Mouse (Mus musculus): Measurements from ENCODE around the gene Gm27021. TPM values are rescaled to one million over a fixed set of nuclear protein-coding genes. Genes with fewer than 3 reads are reported as not detected.
A peak's percentile ranks its signal among the peaks of the same experiment; 100 is the strongest.

The Gm27021 gene
- total RNA-seq (2014; rRNA removed) (7.0 and 9.2 TPM in 2 replicates), polyA plus RNA-seq (2015; fragmentation: Nextera tagmentation; extraction: Ambion mirVana) (12.4 and 14.8 TPM in 2 replicates)

- DNase-seq (peak; percentile 95), ATAC-seq (peak; percentile 96)
- WGBS: 2% methylated on average over 100 of the region's 105 CpGs
- peak within 1 kb of the TSS; percentile 91 for H3K4me3 ChIP-seq (ENCODE audit: low read depth, low read length)
- peak within 1 kb of the TSS; percentile 70 for H3K4me2 ChIP-seq (ENCODE audit: low read depth)
- H3K36me3 ChIP-seq (ENCODE audit: insufficient read depth): peaks cover 23% of the 10 kb centered on the region
- no peaks in the 10 kb centered on the region for H3K9me3 ChIP-seq (ENCODE audit: low read length)
- peak; percentile 42 for TF ChIP-seq CTCF (IDR thresholded peaks at IDR 0.05; ENCODE audit: low read depth)
- H3K27me3 ChIP-seq (ENCODE audit: insufficient read depth, low read length): no peaks in the 10 kb centered on the region
- H3K27ac ChIP-seq (ENCODE audit: low read depth, low read length): peak within 1 kb of the TSS; percentile 87
- H3K4me1 ChIP-seq (ENCODE audit: insufficient read depth): peaks cover 14% of the 10 kb centered on the region
- H3K9ac ChIP-seq: peak within 1 kb of the TSS; percentile 95
Observed at GRCm38 (mm10) chr8:120667561-120668373, at the start of gene Gm27021, which contains the start of gene Cox4i1. Gene Gm27021 (minus strand): TSS chr8:120668079. Gene Cox4i1 (plus strand): TSS chr8:120668222.

- H3K4me1 ChIP-seq (ENCODE audit: insufficient read depth): no peaks in the 10 kb centered on the region
- no peak overlapping the region for H3K4me3 ChIP-seq (ENCODE audit: low read depth, low read length)
- ATAC-seq (no peak), DNase-seq (no peak)
- WGBS: 84% methylated on average over 15 of the region's 15 CpGs
- H3K27me3 ChIP-seq (ENCODE audit: insufficient read depth, low read length): no peaks in the 10 kb centered on the region
- H3K4me2 ChIP-seq (ENCODE audit: low read depth): no peak overlapping the region
- no peak overlapping the region for H3K9ac ChIP-seq
- no peaks in the 10 kb centered on the region for H3K9me3 ChIP-seq (ENCODE audit: low read length)
- no peaks in the 10 kb centered on the region for H3K36me3 ChIP-seq (ENCODE audit: insufficient read depth)
- no peak for TF ChIP-seq CTCF (IDR thresholded peaks at IDR 0.05; ENCODE audit: low read depth)
- H3K27ac ChIP-seq (ENCODE audit: low read depth, low read length): no peak overlapping the region
Observed at GRCm38 (mm10) chr8:120715996-120716680, 48.3 kb upstream of the Gm27021 start.

- Histone ChIP-seq H3K27me3 (ENCODE audit: insufficient read depth, low read length) (no peaks in the 10 kb centered on the region), H3K9ac (no peak overlapping the region), H3K4me3 (ENCODE audit: low read depth, low read length) (no peak overlapping the region), H3K27ac (ENCODE audit: low read depth, low read length) (no peak overlapping the region), H3K9me3 (ENCODE audit: low read length) (no peaks in the 10 kb centered on the region), H3K36me3 (ENCODE audit: insufficient read depth) (no peaks in the 10 kb centered on the region), H3K4me1 (ENCODE audit: insufficient read depth) (no peaks in the 10 kb centered on the region), H3K4me2 (ENCODE audit: low read depth) (no peak overlapping the region)
- 76% methylated on average over 6 of the region's 6 CpGs for WGBS
- DNase-seq (no peak), ATAC-seq (no peak)
- TF ChIP-seq CTCF (IDR thresholded peaks at IDR 0.05; ENCODE audit: low read depth): no peak
Observed at GRCm38 (mm10) chr8:120715200-120715599, 47.3 kb upstream of the Gm27021 start.

- 84% methylated on average over 10 of the region's 10 CpGs for WGBS
- no peaks in the 10 kb centered on the region for H3K36me3 ChIP-seq (ENCODE audit: insufficient read depth)
Observed at GRCm38 (mm10) chr8:120709176-120709575, 41.3 kb upstream of the Gm27021 start.

GRCm38 (mm10) chr8:120706193-120706592 is 38.3 kb upstream of the Gm27021 start:
- DNase-seq (no peak), ATAC-seq (no peak)
- Histone ChIP-seq H3K27ac (ENCODE audit: low read depth, low read length) (no peak overlapping the region), H3K9ac (no peak overlapping the region), H3K4me2 (ENCODE audit: low read depth) (no peak overlapping the region), H3K9me3 (ENCODE audit: low read length) (no peaks in the 10 kb centered on the region), H3K4me1 (ENCODE audit: insufficient read depth) (no peaks in the 10 kb centered on the region), H3K36me3 (ENCODE audit: insufficient read depth) (no peaks in the 10 kb centered on the region), H3K4me3 (ENCODE audit: low read depth, low read length) (no peak overlapping the region), H3K27me3 (ENCODE audit: insufficient read depth, low read length) (no peaks in the 10 kb centered on the region)
- no peak for TF ChIP-seq CTCF (IDR thresholded peaks at IDR 0.05; ENCODE audit: low read depth)
- WGBS: 83% methylated on average over 3 of the region's 3 CpGs

More at GRCm38 (mm10) chr8:120709176-120709575, 41.3 kb upstream of the Gm27021 start:
- no peak for DNase-seq
- Histone ChIP-seq H3K27ac (ENCODE audit: low read depth, low read length) (no peak overlapping the region), H3K4me2 (ENCODE audit: low read depth) (no peak overlapping the region), H3K4me3 (ENCODE audit: low read depth, low read length) (no peak overlapping the region), H3K27me3 (ENCODE audit: insufficient read depth, low read length) (no peaks in the 10 kb centered on the region), H3K9me3 (ENCODE audit: low read length) (no peaks in the 10 kb centered on the region), H3K9ac (no peak overlapping the region), H3K4me1 (ENCODE audit: insufficient read depth) (no peaks in the 10 kb centered on the region)
- no peak for ATAC-seq
- no peak for TF ChIP-seq CTCF (IDR thresholded peaks at IDR 0.05; ENCODE audit: low read depth)

GRCm38 (mm10) chr8:120705163-120705562 is 37.3 kb upstream of the Gm27021 start:
- 84% methylated on average over 15 of the region's 15 CpGs for WGBS
- no peak for TF ChIP-seq CTCF (IDR thresholded peaks at IDR 0.05; ENCODE audit: low read depth)
- ATAC-seq (no peak), DNase-seq (no peak)
- H3K4me3 ChIP-seq (ENCODE audit: low read depth, low read length): no peak overlapping the region
- H3K4me2 ChIP-seq (ENCODE audit: low read depth): no peak overlapping the region
- no peaks in the 10 kb centered on the region for H3K9me3 ChIP-seq (ENCODE audit: low read length)
- no peak overlapping the region for H3K27ac ChIP-seq (ENCODE audit: low read depth, low read length)
- no peak overlapping the region for H3K9ac ChIP-seq
- H3K36me3 ChIP-seq (ENCODE audit: insufficient read depth): no peaks in the 10 kb centered on the region
- H3K4me1 ChIP-seq (ENCODE audit: insufficient read depth): no peaks in the 10 kb centered on the region
- H3K27me3 ChIP-seq (ENCODE audit: insufficient read depth, low read length): no peaks in the 10 kb centered on the region

GRCm38 (mm10) chr8:120704203-120704602 is 36.3 kb upstream of the Gm27021 start:
- Histone ChIP-seq H3K9me3 (ENCODE audit: low read length) (no peaks in the 10 kb centered on the region), H3K4me2 (ENCODE audit: low read depth) (no peak overlapping the region), H3K4me3 (ENCODE audit: low read depth, low read length) (no peak overlapping the region), H3K36me3 (ENCODE audit: insufficient read depth) (no peaks in the 10 kb centered on the region), H3K4me1 (ENCODE audit: insufficient read depth) (no peaks in the 10 kb centered on the region), H3K9ac (no peak overlapping the region), H3K27ac (ENCODE audit: low read depth, low read length) (no peak overlapping the region), H3K27me3 (ENCODE audit: insufficient read depth, low read length) (no peaks in the 10 kb centered on the region)
- no peak for ATAC-seq
- WGBS: 78% methylated on average over 9 of the region's 9 CpGs
- TF ChIP-seq CTCF (IDR thresholded peaks at IDR 0.05; ENCODE audit: low read depth): no peak
- no peak for DNase-seq
